ENCODE assay signal across 18 mouse cellular contexts in the genomic region with DNA sequence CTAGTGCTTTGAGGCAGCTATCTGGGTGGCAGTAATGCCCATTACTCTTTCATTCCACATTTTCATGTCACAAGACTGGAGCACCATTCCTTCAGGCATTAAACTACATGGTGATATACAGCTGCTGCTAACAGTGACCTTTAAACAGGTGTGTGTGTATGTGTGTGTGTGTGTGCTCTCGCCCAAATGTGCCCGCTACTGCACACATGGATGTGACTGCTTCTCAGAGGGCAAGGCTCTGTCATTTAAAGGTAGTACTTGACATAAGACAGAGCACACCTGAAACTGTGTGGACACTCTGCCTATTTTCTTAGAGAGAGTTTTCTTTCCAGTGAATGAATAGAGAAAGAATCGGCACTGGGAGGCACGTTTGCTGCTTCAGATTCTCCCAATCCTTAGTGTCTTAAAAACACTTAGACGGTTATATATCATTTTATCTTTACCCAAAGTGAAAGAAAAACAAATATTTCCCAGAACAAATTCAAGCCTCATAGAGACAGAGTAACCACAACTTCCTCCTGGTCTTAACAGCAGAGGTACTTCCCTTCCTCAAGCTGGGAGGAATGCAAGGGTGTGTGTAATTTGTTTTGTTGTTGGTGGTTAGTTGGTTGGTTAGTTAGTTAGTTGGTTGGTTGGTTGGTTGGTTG.
DNase-seq lines count a peak whose midpoint lies in the region; ATAC-seq and TF ChIP-seq lines count a peak whose summit lies in the region.
"Had no signal": no experiment of that assay in that cellular context is flagged by ENCODE, and none has a peak within 500 bp of the region (broad histone marks: within the 10 kb centered on the region; RNA-seq: fewer than 3 reads in every experiment).

No protein-coding gene starts in this region.

- no peak for TF ChIP-seq CTCF in thymus, adult 2 months (IDR thresholded peaks at IDR 0.05; ENCODE audit: borderline replicate concordance, control insufficient read depth, extremely low read depth, insufficient read depth, low read length, poor library complexity)

- 6% methylated on average over 5 of the region's 5 CpGs for WGBS in thymus, adult 2 months
- WGBS in kidney, embryonic 14.5 days = 79% methylated on average over 5 of the region's 5 CpGs
- 89% methylated on average over 5 of the region's 5 CpGs for WGBS in midbrain, embryonic 11.5 days

- H3K4me3 ChIP-seq in thymus, adult 2 months (ENCODE audit: control insufficient read depth, insufficient read depth, low read length) = no peak overlapping the region
- peak overlapping the region; percentile 82 for H3K4me3 ChIP-seq in megakaryocyte, embryonic 14.5 days (replicated peaks)
- H3K4me3 ChIP-seq in kidney, embryonic 14.5 days (ENCODE audit: low read length) = no peak overlapping the region
- H3K4me3 ChIP-seq in midbrain, embryonic 11.5 days (ENCODE audit: low read depth, low read length) = no peak overlapping the region
- H3K4me3 ChIP-seq: hindbrain, embryonic 13.5 days; intestine, embryonic 15.5 days; neural tube, embryonic 12.5 days had no signal

- no peaks in the 10 kb centered on the region for H3K9me3 ChIP-seq in megakaryocyte, embryonic 14.5 days
- no peaks in the 10 kb centered on the region for H3K9me3 ChIP-seq in kidney, embryonic 14.5 days (ENCODE audit: control insufficient read depth, low read length)
- H3K9me3 ChIP-seq in midbrain, embryonic 11.5 days (ENCODE audit: control insufficient read depth, low read length) = no peaks in the 10 kb centered on the region
- H3K9me3 ChIP-seq: hindbrain, embryonic 13.5 days; intestine, embryonic 15.5 days; neural tube, embryonic 12.5 days had no signal

- TF ChIP-seq POLR2A in thymus, adult 2 months (IDR thresholded peaks at IDR 0.05; ENCODE audit: control insufficient read depth, extremely low read depth, insufficient read depth, low read length, poor library complexity) = no peak

- H3K9ac ChIP-seq in kidney, embryonic 14.5 days (ENCODE audit: low read depth, low read length) = no peak overlapping the region
- no peak overlapping the region for H3K9ac ChIP-seq in midbrain, embryonic 11.5 days (ENCODE audit: low read length)
- H3K9ac ChIP-seq: hindbrain, embryonic 13.5 days; intestine, embryonic 15.5 days; neural tube, embryonic 12.5 days had no signal

- H3K27me3 ChIP-seq in thymus, adult 2 months (ENCODE audit: control insufficient read depth, insufficient read depth, low read length) = no peaks in the 10 kb centered on the region
- no peaks in the 10 kb centered on the region for H3K27me3 ChIP-seq in megakaryocyte, embryonic 14.5 days (replicated peaks)
- no peaks in the 10 kb centered on the region for H3K27me3 ChIP-seq in kidney, embryonic 14.5 days (ENCODE audit: control insufficient read depth, insufficient read depth, low read length)
- no peaks in the 10 kb centered on the region for H3K27me3 ChIP-seq in midbrain, embryonic 11.5 days (ENCODE audit: control insufficient read depth, insufficient read depth, low read length)
- H3K27me3 ChIP-seq: CH12.LX; hindbrain, embryonic 13.5 days; intestine, embryonic 15.5 days; neural tube, embryonic 12.5 days had no signal

- H3K27ac ChIP-seq in thymus, adult 2 months (ENCODE audit: control insufficient read depth, insufficient read depth, low read length) = no peak overlapping the region
- H3K27ac ChIP-seq in kidney, embryonic 14.5 days (ENCODE audit: low read depth, low read length) = no peak overlapping the region
- H3K27ac ChIP-seq in midbrain, embryonic 11.5 days (ENCODE audit: low read depth, low read length) = no peak overlapping the region
- H3K27ac ChIP-seq: hindbrain, embryonic 13.5 days; intestine, embryonic 15.5 days; macrophage; neural tube, embryonic 12.5 days had no signal

- H3K4me2 ChIP-seq in kidney, embryonic 14.5 days (replicated peaks; ENCODE audit: low read depth, low read length) = no peak overlapping the region
- H3K4me2 ChIP-seq in midbrain, embryonic 11.5 days = no peak overlapping the region
- H3K4me2 ChIP-seq: hindbrain, embryonic 13.5 days; intestine, embryonic 15.5 days; neural tube, embryonic 12.5 days had no signal

- H3K4me1 ChIP-seq in thymus, adult 2 months (replicated peaks; ENCODE audit: control insufficient read depth, insufficient read depth, low read length) = no peaks in the 10 kb centered on the region
- H3K4me1 ChIP-seq in megakaryocyte, embryonic 14.5 days = peaks cover 17% of the 10 kb centered on the region
- no peaks in the 10 kb centered on the region for H3K4me1 ChIP-seq in kidney, embryonic 14.5 days (ENCODE audit: control insufficient read depth, insufficient read depth, low read length)
- no peaks in the 10 kb centered on the region for H3K4me1 ChIP-seq in midbrain, embryonic 11.5 days (ENCODE audit: control insufficient read depth, insufficient read depth, low read length)
- H3K4me1 ChIP-seq: hindbrain, embryonic 13.5 days; intestine, embryonic 15.5 days; neural tube, embryonic 12.5 days had no signal

- DNase-seq in thymus, postnatal 0 days (ENCODE audit: low spot score) = peak; percentile 8
- DNase-seq in thymus, adult 2 months = no peak
- no peak for DNase-seq in heart, adult 11 months
- no peak for DNase-seq in midbrain, embryonic 11.5 days (ENCODE audit: low spot score, missing footprints)
- DNase-seq: adrenal gland, postnatal 25 days; cerebellum, adult 18-20 months; cerebellum, postnatal 36 days; gastrocnemius, postnatal 10 days; lung, adult 2 months; right cerebral cortex, postnatal 4 days had no signal

- ATAC-seq in erythroblast, adult 5-6 weeks (replicated peaks; ENCODE audit: low FRiP score, poor library complexity, severe bottlenecking) = peak; percentile 58
- no peak for ATAC-seq in kidney, embryonic 14.5 days (ENCODE audit: low FRiP score, low TSS enrichment)
- ATAC-seq in midbrain, embryonic 11.5 days (ENCODE audit: low FRiP score) = no peak
- ATAC-seq: intestine, embryonic 15.5 days had no signal

- no peaks in the 10 kb centered on the region for H3K36me3 ChIP-seq in thymus, adult 2 months (ENCODE audit: control insufficient read depth, insufficient read depth, low read length)
- H3K36me3 ChIP-seq in megakaryocyte, embryonic 14.5 days (replicated peaks; ENCODE audit: low read length) = no peaks in the 10 kb centered on the region
- H3K36me3 ChIP-seq in kidney, embryonic 14.5 days (ENCODE audit: control insufficient read depth, insufficient read depth, low read length) = no peaks in the 10 kb centered on the region
- no peaks in the 10 kb centered on the region for H3K36me3 ChIP-seq in midbrain, embryonic 11.5 days (ENCODE audit: control insufficient read depth, insufficient read depth, low read length)
- H3K36me3 ChIP-seq: hindbrain, embryonic 13.5 days; intestine, embryonic 15.5 days; neural tube, embryonic 12.5 days had no signal
